Mouse (Mus musculus) monocyte, adult 5-6 weeks (primary cell): ENCODE data around the gene Bsdc1. TPM values are rescaled to one million over a fixed set of nuclear protein-coding genes. Genes with fewer than 3 reads are reported as not detected.
A peak's percentile ranks its signal among the peaks of the same experiment; 100 is the strongest.
"Not testable (repeated sequence)": the region's sequence is repeated elsewhere in the genome, so short reads cannot be mapped to it uniquely, and the experiment has no call there.

Source experiments
- ATAC-seq: fragments of 153-309, 156-312 bp; replicated peaks from 2 replicates; pipeline ENCODE4 v1.8.0; 2017; ENCODE audit warnings: mild to moderate bottlenecking; ENCODE audit not compliant: low TSS enrichment, insufficient number of reproducible peaks, severe bottlenecking, poor library complexity, low FRiP score
- total RNA-seq: library from RNA; stranded (forward); fragments of 200-1000, 200-491, 200-594 nt; gene quantifications from 3 replicates; pipeline ENCODE4 v1.2.3, GENCODE M21; 2017

Bsdc1 gene
- total RNA-seq, 1 experiment from 2014 or later = 52.5 TPM

GRCm38 (mm10) chr4:129508834-129509600 lies 47.6 kb downstream of the Bsdc1 start:
- ATAC-seq = no peak

GRCm38 (mm10) chr4:129509650-129510049 lies 48.3 kb downstream of the Bsdc1 start:
- no peak for ATAC-seq

DNA sequence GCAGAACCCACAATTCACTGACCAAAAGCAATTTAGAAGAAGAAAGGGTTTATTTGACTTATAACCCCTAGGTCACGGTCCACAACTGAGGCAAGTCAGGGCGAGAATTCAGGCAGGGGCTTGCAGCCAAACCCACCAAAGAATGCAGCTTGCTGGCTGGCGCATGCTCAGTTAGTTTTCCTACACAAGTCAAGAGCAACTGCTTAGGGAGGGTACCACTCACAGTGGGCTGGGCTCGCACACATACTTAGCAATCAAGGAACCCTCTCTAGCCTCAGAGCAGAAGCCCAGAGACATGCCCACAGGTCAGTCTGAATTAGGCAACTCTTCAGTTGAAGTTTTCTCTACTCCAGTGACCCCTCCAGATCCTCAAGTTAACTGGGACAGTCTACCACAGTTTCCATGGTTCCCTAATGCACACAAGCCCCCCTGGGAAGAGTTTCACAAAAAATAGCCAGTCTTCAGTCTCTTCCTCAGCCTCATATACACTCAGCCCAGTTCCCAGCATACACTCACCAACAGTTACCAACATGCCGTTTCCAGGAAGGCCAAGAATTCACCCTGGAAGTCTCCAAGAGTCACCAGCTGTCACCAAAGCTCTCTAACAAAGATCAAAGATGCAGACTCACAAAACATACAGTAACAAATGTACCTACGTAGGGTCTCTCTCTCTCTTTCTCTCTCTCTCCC lies 49.5 kb downstream of the Bsdc1 start:
- ATAC-seq = no peak

GRCm38 (mm10) chr4:129511413-129512096 lies 50.2 kb downstream of the Bsdc1 start:
- no peak for ATAC-seq

GRCm38 (mm10) chr4:129513086-129513767 lies 51.8 kb downstream of the Bsdc1 start, which contains the start of gene Marcksl1:
Gene Marcksl1 (plus strand): TSS chr4:129513581.
- peak; percentile 81 for ATAC-seq

- no peak for ATAC-seq
Measured at GRCm38 (mm10) chr4:129513891-129514290, 52.5 kb downstream of the Bsdc1 start.

DNA sequence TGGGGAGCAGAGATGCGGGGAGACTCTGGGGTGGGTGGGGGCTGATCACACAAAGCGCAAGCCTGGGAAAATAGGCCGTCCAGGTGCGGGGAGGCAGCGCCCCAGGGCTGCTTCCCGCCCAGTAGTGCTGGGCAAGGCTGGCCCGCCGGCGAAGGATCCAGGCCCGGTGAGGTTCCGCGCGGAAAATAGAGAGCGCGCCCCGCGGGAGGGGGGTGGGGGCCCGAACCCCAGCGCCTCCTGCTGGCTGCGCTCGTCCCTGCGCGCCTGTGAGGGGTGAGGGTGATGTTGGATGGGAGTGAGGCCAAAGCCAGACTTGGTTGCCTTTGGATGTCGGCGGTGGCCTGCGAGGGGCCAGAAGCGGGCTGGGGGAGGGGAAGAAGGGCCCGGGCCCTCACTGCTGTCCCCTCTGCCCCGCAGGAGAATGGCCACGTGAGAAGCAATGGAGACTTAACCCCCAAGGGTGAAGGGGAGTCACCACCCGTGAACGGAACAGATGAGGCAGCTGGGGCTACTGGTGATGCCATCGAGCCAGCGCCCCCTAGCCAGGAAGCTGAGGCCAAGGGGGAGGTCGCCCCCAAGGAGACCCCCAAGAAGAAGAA lies 53.0 kb downstream of the Bsdc1 start:
- peak; percentile 52 for ATAC-seq

- ATAC-seq = no peak
Measured at GRCm38 (mm10) chr4:129516925-129517324, 55.5 kb downstream of the Bsdc1 start.

GRCm38 (mm10) chr4:129518519-129518918 lies 57.1 kb downstream of the Bsdc1 start:
- ATAC-seq = no peak

GRCm38 (mm10) chr4:129525338-129525737 lies 64.0 kb downstream of the Bsdc1 start:
- peak; percentile 22; the same call in 1 of the 2 replicates for ATAC-seq

GRCm38 (mm10) chr4:129525889-129526288 lies 64.5 kb downstream of the Bsdc1 start:
- ATAC-seq = no peak

- not testable (repeated sequence) for ATAC-seq
Measured at GRCm38 (mm10) chr4:129528901-129529300, 67.5 kb downstream of the Bsdc1 start.

Other genes starting within 250 kb of the Bsdc1 start
- 0.32 to 0.57 TPM in 2 of 3 replicates, not detected in the other for gene C77080, start 200.2 kb upstream of the Bsdc1 start, total RNA-seq
- gene Sync, start 174.0 kb upstream of the Bsdc1 start, total RNA-seq = 0.75 TPM in 1 of 3 replicates, not detected in the others
- gene Rbbp4, start 126.2 kb upstream of the Bsdc1 start, total RNA-seq = 82.3 to 106 TPM (median 84.6 TPM) in 3 replicates
- 58.5 to 68.8 TPM (median 66.8 TPM) in 3 replicates for gene Zbtb8os, start 125.9 kb upstream of the Bsdc1 start, total RNA-seq
- gene Zbtb8a, start 83.5 kb upstream of the Bsdc1 start, total RNA-seq = 1.7 to 7.3 TPM (median 4.5 TPM) in 3 replicates
- gene Zbtb8b, start 20.7 kb upstream of the Bsdc1 start, total RNA-seq = not detected in 3 replicates
- gene Tssk3, start 29.4 kb downstream of the Bsdc1 start, total RNA-seq = not detected in 3 replicates
- not detected in 3 replicates for gene Fam229a, start 29.6 kb downstream of the Bsdc1 start, total RNA-seq
- gene Marcksl1, start 52.0 kb downstream of the Bsdc1 start, total RNA-seq = 11.7 to 14.4 TPM (median 14.4 TPM) in 3 replicates
- gene Hdac1, start 81.1 kb downstream of the Bsdc1 start, total RNA-seq = 62.9 to 100 TPM (median 82.2 TPM) in 3 replicates
- gene Lck, start 112.1 kb downstream of the Bsdc1 start, total RNA-seq = 122 to 412 TPM (median 167 TPM) in 3 replicates
- gene Fam167b, start 117.0 kb downstream of the Bsdc1 start, total RNA-seq = not detected in 3 replicates
- gene Eif3i, start 139.1 kb downstream of the Bsdc1 start, total RNA-seq = 109 to 129 TPM (median 125 TPM) in 3 replicates
- 189 to 234 TPM (median 226 TPM) in 3 replicates for gene Tmem234, start 139.1 kb downstream of the Bsdc1 start, total RNA-seq
- 0.78 TPM in 1 of 3 replicates, not detected in the others for gene Dcdc2b, start 152.7 kb downstream of the Bsdc1 start, total RNA-seq
- gene Iqcc, start 157.5 kb downstream of the Bsdc1 start, total RNA-seq = 13.5 to 20.9 TPM (median 15.1 TPM) in 3 replicates
- 30.9 to 112 TPM (median 62.0 TPM) in 3 replicates for gene Ccdc28b, start 162.4 kb downstream of the Bsdc1 start, total RNA-seq
- gene Txlna, start 179.5 kb downstream of the Bsdc1 start, total RNA-seq = 27.6 to 67.4 TPM (median 64.4 TPM) in 3 replicates
- 16.8 to 32.2 TPM (median 18.2 TPM) in 3 replicates for gene Kpna6, start 211.2 kb downstream of the Bsdc1 start, total RNA-seq
- gene Tmem39b, start 235.3 kb downstream of the Bsdc1 start, total RNA-seq = 4.0 to 6.4 TPM (median 4.1 TPM) in 3 replicates